Mouse (Mus musculus): ENCODE results near the gene Olfr95. TPM values are rescaled to one million over a fixed set of nuclear protein-coding genes. Genes with fewer than 3 reads are reported as not detected.
"Not testable (repeated sequence)": the region's sequence is repeated elsewhere in the genome, so short reads cannot be mapped to it uniquely, and the experiment has no call there.

Gene Olfr95
- not detected in 2 replicates for polyA plus RNA-seq (2012)

GRCm38 (mm10) chr17:37213018-37213417 is at the start of gene Olfr95:
Gene Olfr95, minus strand, starts transcription at chr17:37213118.
- no peak for TF ChIP-seq GATA1 (IDR thresholded peaks at IDR 0.05; ENCODE audit: low read length)

GRCm38 (mm10) chr17:37250544-37250943 is 37.6 kb upstream of the Olfr95 start:
- no peak for TF ChIP-seq GATA1 (IDR thresholded peaks at IDR 0.05; ENCODE audit: low read length)

- no peak for TF ChIP-seq GATA1 (IDR thresholded peaks at IDR 0.05; ENCODE audit: low read length)
These were observed 36.5 kb upstream of the Olfr95 start for GRCm38 (mm10) chr17:37249460-37249859.

- TF ChIP-seq GATA1 (IDR thresholded peaks at IDR 0.05; ENCODE audit: low read length), result no peak
These were observed 33.8 kb upstream of the Olfr95 start for GRCm38 (mm10) chr17:37246715-37247114.

- TF ChIP-seq GATA1 (IDR thresholded peaks at IDR 0.05; ENCODE audit: low read length), result no peak
These were observed 29.3 kb upstream of the Olfr95 start for GRCm38 (mm10) chr17:37242198-37242597.

- not testable (repeated sequence) for TF ChIP-seq GATA1 (IDR thresholded peaks at IDR 0.05; ENCODE audit: low read length)
These were observed 24.3 kb upstream of the Olfr95 start, which contains the start of gene Olfr97 for GRCm38 (mm10) chr17:37237230-37237629. Gene Olfr97, minus strand, starts transcription at chr17:37237330.

GRCm38 (mm10) chr17:37221879-37222278 is 9.0 kb upstream of the Olfr95 start:
- no peak for TF ChIP-seq GATA1 (IDR thresholded peaks at IDR 0.05; ENCODE audit: low read length)

GRCm38 (mm10) chr17:37219846-37220245 is 6.9 kb upstream of the Olfr95 start, which contains the start of gene Olfr96:
Gene Olfr96, plus strand, starts transcription at chr17:37220146.
- TF ChIP-seq GATA1 (IDR thresholded peaks at IDR 0.05; ENCODE audit: low read length), result no peak

GRCm38 (mm10) chr17:37218486-37218885 is 5.6 kb upstream of the Olfr95 start:
- TF ChIP-seq GATA1 (IDR thresholded peaks at IDR 0.05; ENCODE audit: low read length), result no peak

GRCm38 (mm10) chr17:37210884-37211768 is 1.8 kb downstream of the Olfr95 start:
- no peak for TF ChIP-seq GATA1 (IDR thresholded peaks at IDR 0.05; ENCODE audit: low read length)

- TF ChIP-seq GATA1 (IDR thresholded peaks at IDR 0.05; ENCODE audit: low read length), result no peak
These were observed 9.0 kb downstream of the Olfr95 start for GRCm38 (mm10) chr17:37203917-37204236.

GRCm38 (mm10) chr17:37203206-37203916 is 9.6 kb downstream of the Olfr95 start:
- no peak for TF ChIP-seq GATA1 (IDR thresholded peaks at IDR 0.05; ENCODE audit: low read length)

- TF ChIP-seq GATA1 (IDR thresholded peaks at IDR 0.05; ENCODE audit: low read length), result no peak
These were observed 12.0 kb downstream of the Olfr95 start, which contains the start of gene Olfr94 for GRCm38 (mm10) chr17:37200894-37201293. Gene Olfr94, minus strand, starts transcription at chr17:37200994.

GRCm38 (mm10) chr17:37196845-37197724 is 15.8 kb downstream of the Olfr95 start:
- TF ChIP-seq GATA1 (IDR thresholded peaks at IDR 0.05; ENCODE audit: low read length), result no peak

- TF ChIP-seq GATA1 (IDR thresholded peaks at IDR 0.05; ENCODE audit: low read length), result no peak
These were observed 18.1 kb downstream of the Olfr95 start for GRCm38 (mm10) chr17:37194782-37195181.
